In the genomic region with DNA sequence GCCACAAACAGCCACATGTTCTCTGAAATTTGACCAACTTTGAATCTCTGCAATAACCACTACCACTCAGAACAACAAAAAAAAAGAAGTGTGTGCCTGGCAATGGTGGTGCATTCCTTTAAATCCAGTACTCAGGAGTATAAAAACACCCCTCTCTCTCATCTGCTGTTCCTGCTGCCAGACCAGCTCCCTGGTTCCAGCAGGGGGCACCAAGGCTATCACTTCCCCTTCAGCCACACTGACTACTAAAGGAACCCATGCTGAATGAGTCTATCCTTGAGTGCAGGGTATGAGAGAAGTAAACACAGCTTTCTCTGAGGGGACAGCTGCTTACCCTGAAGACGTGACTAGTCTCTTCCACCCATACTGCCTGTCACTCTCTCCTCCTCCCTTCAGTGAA, we compare ENCODE assay signal across 16 mouse cellular contexts.
A peak's percentile ranks its signal among the peaks of the same experiment; 100 is the strongest.
DNase-seq lines count a peak whose midpoint lies in the region; ATAC-seq and TF ChIP-seq lines count a peak whose summit lies in the region.
"Had no signal": no experiment of that assay in that cellular context is flagged by ENCODE, and none has a peak within 500 bp of the region (broad histone marks: within the 10 kb centered on the region; RNA-seq: fewer than 3 reads in every experiment).

No protein-coding gene starts in this region.

- H3K36me3 ChIP-seq in hindbrain, postnatal 0 days (ENCODE audit: insufficient read depth, low read length): peaks cover 25% of the 10 kb centered on the region; the same call in 1 of the 2 replicates
- no peaks in the 10 kb centered on the region; the same call in 1 of the 2 replicates for H3K36me3 ChIP-seq in hindbrain, embryonic 11.5 days (ENCODE audit: control insufficient read depth, insufficient read depth, low read length)
- peaks cover 37% of the 10 kb centered on the region for H3K36me3 ChIP-seq in midbrain, embryonic 14.5 days (ENCODE audit: control insufficient read depth, insufficient read depth, low read length)
- H3K36me3 ChIP-seq in midbrain, embryonic 13.5 days: peaks cover 52% of the 10 kb centered on the region
- H3K36me3 ChIP-seq in ES-Bruce4 (ENCODE audit: control insufficient read depth, insufficient read depth, low read length, poor library complexity, severe bottlenecking): no peaks in the 10 kb centered on the region
- H3K36me3 ChIP-seq in hindbrain, embryonic 12.5 days: peaks cover 29% of the 10 kb centered on the region; the same call in 1 of the 2 replicates
- H3K36me3 ChIP-seq in forebrain, embryonic 10.5 days (replicated peaks): no peaks in the 10 kb centered on the region
- H3K36me3 ChIP-seq: liver, embryonic 15.5 days had no signal

- WGBS in hindbrain, postnatal 0 days: 48% methylated on average over 1 of the region's 1 CpGs
- WGBS in hindbrain, embryonic 11.5 days: 59% methylated on average over 1 of the region's 1 CpGs
- 50% methylated on average over 1 of the region's 1 CpGs for WGBS in midbrain, embryonic 14.5 days
- WGBS in midbrain, embryonic 13.5 days: 24% methylated on average over 1 of the region's 1 CpGs
- 52% methylated on average over 1 of the region's 1 CpGs for WGBS in hindbrain, embryonic 12.5 days
- WGBS in forebrain, embryonic 10.5 days: 57% methylated on average over 1 of the region's 1 CpGs

- H3K4me1 ChIP-seq in hindbrain, postnatal 0 days (ENCODE audit: insufficient read depth, low read length): no peaks in the 10 kb centered on the region
- H3K4me1 ChIP-seq in hindbrain, embryonic 11.5 days (replicated peaks; ENCODE audit: control insufficient read depth, insufficient read depth, low read length): no peaks in the 10 kb centered on the region
- no peaks in the 10 kb centered on the region for H3K4me1 ChIP-seq in midbrain, embryonic 14.5 days (ENCODE audit: control insufficient read depth, insufficient read depth, low read length)
- H3K4me1 ChIP-seq in midbrain, embryonic 13.5 days (replicated peaks): no peaks in the 10 kb centered on the region
- no peaks in the 10 kb centered on the region for H3K4me1 ChIP-seq in ES-Bruce4 (ENCODE audit: control insufficient read depth, insufficient read depth, low read length)
- no peaks in the 10 kb centered on the region for H3K4me1 ChIP-seq in hindbrain, embryonic 12.5 days
- H3K4me1 ChIP-seq in forebrain, embryonic 10.5 days: no peaks in the 10 kb centered on the region
- H3K4me1 ChIP-seq: midbrain, embryonic 15.5 days had no signal

- no peak overlapping the region for H3K27ac ChIP-seq in hindbrain, postnatal 0 days
- no peak overlapping the region for H3K27ac ChIP-seq in hindbrain, embryonic 11.5 days (ENCODE audit: low read depth, low read length)
- no peak overlapping the region for H3K27ac ChIP-seq in midbrain, embryonic 14.5 days (replicated peaks; ENCODE audit: low read depth, low read length)
- no peak overlapping the region for H3K27ac ChIP-seq in midbrain, embryonic 13.5 days
- no peak overlapping the region for H3K27ac ChIP-seq in ES-Bruce4 (ENCODE audit: insufficient read depth, low read length)
- H3K27ac ChIP-seq in hindbrain, embryonic 12.5 days: no peak overlapping the region
- H3K27ac ChIP-seq in forebrain, embryonic 10.5 days: no peak overlapping the region
- H3K27ac ChIP-seq: liver, embryonic 15.5 days; midbrain, embryonic 15.5 days had no signal

- H3K27me3 ChIP-seq in hindbrain, postnatal 0 days (ENCODE audit: insufficient read depth, low read length): no peaks in the 10 kb centered on the region
- no peaks in the 10 kb centered on the region for H3K27me3 ChIP-seq in hindbrain, embryonic 11.5 days (ENCODE audit: control insufficient read depth, insufficient read depth, low read length)
- no peaks in the 10 kb centered on the region for H3K27me3 ChIP-seq in midbrain, embryonic 14.5 days (ENCODE audit: control insufficient read depth, insufficient read depth, low read length)
- no peaks in the 10 kb centered on the region for H3K27me3 ChIP-seq in midbrain, embryonic 13.5 days
- no peaks in the 10 kb centered on the region for H3K27me3 ChIP-seq in ES-Bruce4 (ENCODE audit: control insufficient read depth, insufficient read depth, low read length, poor library complexity, severe bottlenecking)
- H3K27me3 ChIP-seq in hindbrain, embryonic 12.5 days: no peaks in the 10 kb centered on the region
- H3K27me3 ChIP-seq in forebrain, embryonic 10.5 days (ENCODE audit: poor library complexity, severe bottlenecking): no peaks in the 10 kb centered on the region
- H3K27me3 ChIP-seq: liver, embryonic 15.5 days; midbrain, embryonic 15.5 days had no signal

- no peaks in the 10 kb centered on the region for H3K9me3 ChIP-seq in hindbrain, postnatal 0 days (ENCODE audit: low read length)
- no peaks in the 10 kb centered on the region for H3K9me3 ChIP-seq in hindbrain, embryonic 11.5 days (ENCODE audit: control insufficient read depth, low read length)
- no peaks in the 10 kb centered on the region for H3K9me3 ChIP-seq in midbrain, embryonic 14.5 days (ENCODE audit: control insufficient read depth, low read length)
- H3K9me3 ChIP-seq in midbrain, embryonic 13.5 days: no peaks in the 10 kb centered on the region
- 0 out of 2 replicates have a peak, but pooled peaks cover 3% of the 10 kb centered on the region for H3K9me3 ChIP-seq in ES-Bruce4 (replicated peaks; ENCODE audit: control insufficient read depth, insufficient read depth, low read length, poor library complexity, severe bottlenecking)
- no peaks in the 10 kb centered on the region for H3K9me3 ChIP-seq in hindbrain, embryonic 12.5 days (replicated peaks)
- H3K9me3 ChIP-seq in forebrain, embryonic 10.5 days: no peaks in the 10 kb centered on the region
- H3K9me3 ChIP-seq: liver, embryonic 15.5 days; midbrain, embryonic 15.5 days had no signal

- no peak for TF ChIP-seq POLR2A in ES-Bruce4 (IDR thresholded peaks at IDR 0.05; ENCODE audit: insufficient read depth, low read length)

- H3K4me2 ChIP-seq in hindbrain, postnatal 0 days (ENCODE audit: low read depth, low read length): no peak overlapping the region
- no peak overlapping the region for H3K4me2 ChIP-seq in hindbrain, embryonic 11.5 days (replicated peaks; ENCODE audit: low read depth, low read length)
- no peak overlapping the region for H3K4me2 ChIP-seq in midbrain, embryonic 14.5 days (ENCODE audit: low read length)
- no peak overlapping the region for H3K4me2 ChIP-seq in midbrain, embryonic 13.5 days (replicated peaks)
- no peak overlapping the region for H3K4me2 ChIP-seq in hindbrain, embryonic 12.5 days (replicated peaks)
- H3K4me2 ChIP-seq: liver, embryonic 15.5 days; midbrain, embryonic 15.5 days had no signal

- DNase-seq in hindbrain, postnatal 0 days (ENCODE audit: low spot score): no peak
- no peak for DNase-seq in hindbrain, embryonic 11.5 days (ENCODE audit: low spot score)
- peak; percentile 20 for DNase-seq in midbrain, embryonic 14.5 days
- DNase-seq in forebrain, embryonic 10.5 days (ENCODE audit: extremely low spot score, low spot score): no peak
- DNase-seq: cerebellum, postnatal 36 days; gastrocnemius, postnatal 36 days; heart, postnatal 36 days; kidney, adult 8-10 months; layer of hippocampus, postnatal 36 days had no signal

- H3K9ac ChIP-seq in hindbrain, postnatal 0 days (replicated peaks; ENCODE audit: low read length): no peak overlapping the region
- no peak overlapping the region for H3K9ac ChIP-seq in hindbrain, embryonic 11.5 days (ENCODE audit: low read depth, low read length)
- no peak overlapping the region for H3K9ac ChIP-seq in midbrain, embryonic 14.5 days (replicated peaks; ENCODE audit: low read length)
- no peak overlapping the region for H3K9ac ChIP-seq in midbrain, embryonic 13.5 days (replicated peaks)
- H3K9ac ChIP-seq in ES-Bruce4 (ENCODE audit: low read depth, poor library complexity, severe bottlenecking): no peak overlapping the region
- no peak overlapping the region for H3K9ac ChIP-seq in hindbrain, embryonic 12.5 days
- H3K9ac ChIP-seq: liver, embryonic 15.5 days; midbrain, embryonic 15.5 days had no signal

- TF ChIP-seq CTCF in hindbrain, postnatal 0 days (IDR thresholded peaks at IDR 0.05; ENCODE audit: low read depth): peak; percentile 41
- TF ChIP-seq CTCF in ES-Bruce4 (IDR thresholded peaks at IDR 0.05; ENCODE audit: low read depth, low read length): peak; percentile 57

- no peak for ATAC-seq in hindbrain, postnatal 0 days
- ATAC-seq in hindbrain, embryonic 11.5 days (ENCODE audit: low FRiP score): no peak
- no peak for ATAC-seq in midbrain, embryonic 14.5 days (ENCODE audit: low FRiP score, low TSS enrichment)
- no peak for ATAC-seq in midbrain, embryonic 13.5 days
- peak; percentile 38 to 62; a peak in 3 of 4 replicates for ATAC-seq in hematopoietic stem cell, adult 5-6 weeks (replicated peaks in 1 of 2; ENCODE audit: insufficient read depth in 1 of 2, low FRiP score in 2 of 2, low TSS enrichment in 1 of 2, low read depth in 1 of 2, poor library complexity in 2 of 2, severe bottlenecking in 2 of 2)
- ATAC-seq in hindbrain, embryonic 12.5 days (ENCODE audit: low FRiP score): no peak
- ATAC-seq: midbrain, embryonic 15.5 days; Patski had no signal

- TF ChIP-seq EP300 in ES-Bruce4 (IDR thresholded peaks at IDR 0.05; ENCODE audit: insufficient read depth, low read depth, low read length): no peak

- no peak overlapping the region for H3K4me3 ChIP-seq in hindbrain, postnatal 0 days (ENCODE audit: low read length)
- no peak overlapping the region for H3K4me3 ChIP-seq in hindbrain, embryonic 11.5 days (ENCODE audit: low read depth, low read length)
- H3K4me3 ChIP-seq in midbrain, embryonic 14.5 days (replicated peaks; ENCODE audit: low read depth, low read length): no peak overlapping the region
- H3K4me3 ChIP-seq in midbrain, embryonic 13.5 days (replicated peaks): no peak overlapping the region
- H3K4me3 ChIP-seq in ES-Bruce4 (ENCODE audit: low read depth, low read length): no peak overlapping the region
- H3K4me3 ChIP-seq in hindbrain, embryonic 12.5 days: no peak overlapping the region
- H3K4me3 ChIP-seq in forebrain, embryonic 10.5 days: no peak overlapping the region
- H3K4me3 ChIP-seq: liver, embryonic 15.5 days; midbrain, embryonic 15.5 days had no signal

Comparison
In these comparisons a context has a peak if more than half of its experiments do, and no peak if none do; other contexts are left out.
1. ATAC-seq: peak in hematopoietic stem cell, adult 5-6 weeks (2 of 2); none in hindbrain, postnatal 0 days (single experiment), hindbrain, embryonic 11.5 days (single experiment), midbrain, embryonic 14.5 days (single experiment), midbrain, embryonic 13.5 days (single experiment) and hindbrain, embryonic 12.5 days (single experiment).